Mouse (Mus musculus) limb, embryonic 11.5 days (tissue): Measurements from ENCODE around the gene Adcy9. TPM values are rescaled to one million over a fixed set of nuclear protein-coding genes. Genes with fewer than 3 reads are reported as not detected.

Source experiments
- ATAC-seq: fragments of 200-750 bp; cut with Nextera tagmentation; 2 replicates; pipeline ENCODE4 v1.8.0; 2017; ENCODE audit warnings: low read depth; ENCODE audit not compliant: insufficient number of reproducible peaks, low FRiP score, low TSS enrichment
- DNase-seq: peaks from one replicate; pipeline ENCODE4 v3.0.0-alpha.2; 2015; ENCODE audit warnings: low spot score
- H3K27ac ChIP-seq: fragments of 300-500 bp; sonication (generic); replicated peaks from 2 replicates; pipeline ENCODE4 v1.5.1; 2014; ENCODE audit warnings: low read depth, mild to moderate bottlenecking, low read length
- H3K27me3 ChIP-seq: fragments of 300-500 bp; sonication (generic); 2 replicates; pipeline ENCODE4 v1.6.1; 2014; ENCODE audit warnings: mild to moderate bottlenecking, low read length, mixed read lengths; ENCODE audit not compliant: control insufficient read depth, insufficient read depth
- H3K36me3 ChIP-seq: fragments of 300-500 bp; sonication (generic); 2 replicates; pipeline ENCODE4 v1.6.1; 2014; ENCODE audit warnings: mild to moderate bottlenecking, low read length, moderate library complexity, mixed read lengths; ENCODE audit not compliant: control insufficient read depth, insufficient read depth
- H3K4me1 ChIP-seq: fragments of 300-500 bp; sonication (generic); 2 replicates; pipeline ENCODE4 v1.6.1; 2014; ENCODE audit warnings: low read length, mixed read lengths; ENCODE audit not compliant: control insufficient read depth, insufficient read depth
- H3K4me2 ChIP-seq: fragments of 300-500 bp; sonication (generic); 2 replicates; pipeline ENCODE4 v1.6.1; 2014; ENCODE audit warnings: low read depth, mild to moderate bottlenecking, moderate library complexity; ENCODE audit not compliant: severe bottlenecking
- H3K4me3 ChIP-seq: fragments of 300-500 bp; sonication (generic); 2 replicates; pipeline ENCODE4 v1.5.1; 2014; ENCODE audit warnings: low read depth, low read length
- H3K9ac ChIP-seq: fragments of 300-500 bp; sonication (generic); 2 replicates; pipeline ENCODE4 v1.6.1; 2014; ENCODE audit warnings: mild to moderate bottlenecking, low read length
- H3K9me3 ChIP-seq: fragments of 300-500 bp; sonication (generic); 2 replicates; pipeline ENCODE4 v1.6.1; 2016; ENCODE audit warnings: low read length; ENCODE audit not compliant: control insufficient read depth
- WGBS: fragments of 180-500 bp; shearing (Covaris S2); extraction: QIAGEN DNeasy Blood & Tissue Kit; methylation state at CpG from one replicate; pipeline ENCODE4 v1.1.7; 2014; 5-methylcytosine and 5-hydroxymethylcytosine counted together
- polyA plus RNA-seq: library from polyadenylated mRNA; unstranded; fragments of >200 nt; fragmentation: Nextera tagmentation; extraction: Ambion mirVana; gene quantifications from 2 replicates; pipeline ENCODE4 v1.2.1, GENCODE M21; 2014

Gene Adcy9
- polyA plus RNA-seq, 1 experiment from 2014 or later: 0.93 TPM

DNA sequence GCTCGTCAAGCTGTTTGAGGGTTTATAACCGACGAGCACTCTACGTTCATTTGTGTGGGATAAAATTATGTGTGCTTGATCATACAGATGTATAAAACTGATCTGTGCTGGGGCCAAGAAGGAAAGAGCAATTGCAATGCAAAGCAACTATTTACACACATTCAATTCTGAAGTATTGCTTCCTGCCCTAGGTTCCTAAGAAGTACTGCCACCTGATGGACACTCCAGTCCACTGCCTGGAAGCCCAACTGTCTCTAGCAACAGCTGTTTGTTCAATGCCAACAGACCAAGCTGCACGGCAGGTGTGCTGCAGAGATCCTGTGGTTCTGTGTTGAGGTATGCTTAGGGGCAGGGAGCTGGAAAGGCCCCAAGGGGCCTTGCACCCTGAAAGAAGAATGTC is 135.0 kb downstream of the Adcy9 start:
- H3K27ac ChIP-seq: no peak overlapping the region
- no peak overlapping the region for H3K4me3 ChIP-seq
- H3K36me3 ChIP-seq: no peaks in the 10 kb centered on the region
- H3K9ac ChIP-seq: no peak overlapping the region
- no peaks in the 10 kb centered on the region for H3K27me3 ChIP-seq
- peaks cover 3% of the 10 kb centered on the region; the same call in 1 of the 2 replicates for H3K4me1 ChIP-seq
- ATAC-seq: no peak
- 77% methylated on average over 5 of the region's 5 CpGs for WGBS
- H3K9me3 ChIP-seq: no peaks in the 10 kb centered on the region
- peak; percentile 33 for DNase-seq
- no peak overlapping the region for H3K4me2 ChIP-seq

DNA sequence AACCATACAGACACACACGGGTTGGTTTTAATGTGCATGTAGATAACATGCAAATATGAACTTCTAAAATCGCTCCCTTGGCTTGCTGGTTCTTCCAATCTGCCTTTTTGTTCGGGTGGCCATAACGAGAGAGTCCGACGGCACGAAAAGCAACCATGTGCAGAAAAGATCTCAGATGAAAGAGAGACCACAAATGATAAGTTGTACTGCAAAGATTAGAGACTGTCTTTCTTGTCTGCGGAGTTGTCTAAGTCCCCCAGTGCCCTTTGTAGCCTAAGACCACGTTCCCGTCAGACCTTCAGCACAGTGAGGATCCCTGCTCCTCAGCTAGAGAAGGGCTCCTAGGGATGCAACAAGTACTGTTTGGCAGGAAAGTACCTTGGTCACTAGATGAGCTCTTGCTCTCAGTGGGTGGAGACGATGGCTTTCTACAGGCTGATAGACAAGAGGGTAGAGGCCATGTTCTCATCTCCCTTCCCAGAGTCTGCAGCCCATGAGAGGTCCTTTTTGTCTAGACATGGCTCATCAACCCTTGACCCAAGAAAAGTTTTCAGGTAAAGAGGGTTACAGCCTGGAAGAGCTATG is 136.9 kb downstream of the Adcy9 start:
- no peaks in the 10 kb centered on the region for H3K27me3 ChIP-seq
- no peaks in the 10 kb centered on the region for H3K36me3 ChIP-seq
- H3K27ac ChIP-seq: no peak overlapping the region
- H3K4me3 ChIP-seq: no peak overlapping the region
- DNase-seq (no peak), ATAC-seq (no peak)
- H3K4me1 ChIP-seq: peaks cover 3% of the 10 kb centered on the region; the same call in 1 of the 2 replicates
- H3K9me3 ChIP-seq: no peaks in the 10 kb centered on the region
- no peak overlapping the region for H3K4me2 ChIP-seq
- WGBS: 90% methylated on average over 11 of the region's 11 CpGs
- H3K9ac ChIP-seq: no peak overlapping the region

DNA sequence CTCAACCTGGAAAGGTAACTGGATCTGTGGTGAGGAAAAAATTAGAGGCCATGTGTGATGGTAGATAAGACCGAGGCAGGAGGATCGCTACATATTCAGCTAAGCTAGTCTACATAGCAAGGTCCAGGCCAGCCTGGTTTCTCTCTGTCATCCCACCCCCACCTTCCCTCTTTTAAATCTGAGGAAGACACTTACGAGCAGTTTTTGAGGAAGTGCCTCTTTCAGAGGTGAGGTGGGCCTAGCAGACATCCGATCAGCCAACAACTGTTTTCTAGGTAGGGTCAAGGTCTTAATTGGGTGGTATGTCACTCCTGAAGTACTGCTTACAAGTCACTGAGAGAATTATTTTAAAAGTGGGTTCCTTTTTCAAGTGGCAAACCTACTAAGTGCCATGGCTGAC is 138.8 kb downstream of the Adcy9 start:
- H3K27ac ChIP-seq: no peak overlapping the region
- H3K9me3 ChIP-seq: no peaks in the 10 kb centered on the region
- H3K4me3 ChIP-seq: no peak overlapping the region
- peaks cover 3% of the 10 kb centered on the region; the same call in 1 of the 2 replicates for H3K4me1 ChIP-seq
- H3K4me2 ChIP-seq: no peak overlapping the region
- H3K36me3 ChIP-seq: no peaks in the 10 kb centered on the region
- no peak for DNase-seq
- no peaks in the 10 kb centered on the region for H3K27me3 ChIP-seq
- no peak overlapping the region for H3K9ac ChIP-seq
- 84% methylated on average over 4 of the region's 4 CpGs for WGBS
- ATAC-seq: no peak

DNA sequence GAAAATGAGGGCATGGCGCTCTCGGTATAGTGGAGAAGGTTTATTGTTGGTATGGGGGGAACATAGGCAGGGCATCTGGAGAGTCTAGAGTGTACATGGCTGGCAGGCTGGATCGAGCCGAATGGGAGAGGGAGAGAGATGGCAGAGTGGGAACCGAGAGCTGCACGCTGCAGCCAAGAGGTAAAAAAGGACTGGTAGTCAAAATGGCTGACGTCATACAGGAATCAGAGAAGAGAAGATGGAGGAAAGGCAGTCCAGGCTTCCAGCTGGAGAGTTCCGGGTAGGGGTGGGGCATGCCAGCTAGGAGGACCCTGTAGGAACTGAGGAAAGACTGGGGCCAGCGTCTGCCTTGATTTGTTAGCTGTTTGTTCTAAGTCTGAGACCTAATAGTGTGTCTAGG is 139.3 kb downstream of the Adcy9 start:
- WGBS: 82% methylated on average over 9 of the region's 9 CpGs
- Histone ChIP-seq H3K9me3 (no peaks in the 10 kb centered on the region), H3K27me3 (no peaks in the 10 kb centered on the region), H3K9ac (no peak overlapping the region), H3K4me2 (no peak overlapping the region), H3K36me3 (no peaks in the 10 kb centered on the region), H3K27ac (no peak overlapping the region), H3K4me3 (no peak overlapping the region), H3K4me1 (peaks cover 3% of the 10 kb centered on the region; the same call in 1 of the 2 replicates)
- no peak for DNase-seq
- no peak for ATAC-seq

DNA sequence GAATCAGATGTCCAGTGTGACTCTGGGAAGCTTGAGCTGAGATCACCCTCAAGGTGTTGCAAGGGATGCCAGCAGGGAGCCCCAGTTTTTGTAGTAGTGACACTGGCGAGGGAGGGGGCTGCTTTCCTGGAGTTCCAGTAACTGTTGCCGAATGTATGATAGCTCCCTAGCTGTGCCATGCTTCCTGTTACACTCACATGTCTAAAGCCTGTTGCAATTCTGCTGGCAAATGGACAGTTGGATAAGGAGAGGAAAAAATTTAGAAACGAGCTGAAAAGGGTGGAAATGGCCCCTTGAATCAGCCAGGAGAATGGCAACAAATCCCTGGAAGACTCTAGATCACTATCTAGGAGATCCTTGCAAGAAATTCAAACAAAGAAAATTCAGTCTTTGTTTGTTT is 140.7 kb downstream of the Adcy9 start:
- Histone ChIP-seq H3K9me3 (no peaks in the 10 kb centered on the region), H3K4me3 (no peak overlapping the region), H3K4me2 (no peak overlapping the region), H3K36me3 (no peaks in the 10 kb centered on the region), H3K9ac (no peak overlapping the region), H3K27ac (no peak overlapping the region), H3K27me3 (no peaks in the 10 kb centered on the region), H3K4me1 (no peaks in the 10 kb centered on the region)
- WGBS: 83% methylated on average over 3 of the region's 3 CpGs
- ATAC-seq: no peak
- no peak for DNase-seq

DNA sequence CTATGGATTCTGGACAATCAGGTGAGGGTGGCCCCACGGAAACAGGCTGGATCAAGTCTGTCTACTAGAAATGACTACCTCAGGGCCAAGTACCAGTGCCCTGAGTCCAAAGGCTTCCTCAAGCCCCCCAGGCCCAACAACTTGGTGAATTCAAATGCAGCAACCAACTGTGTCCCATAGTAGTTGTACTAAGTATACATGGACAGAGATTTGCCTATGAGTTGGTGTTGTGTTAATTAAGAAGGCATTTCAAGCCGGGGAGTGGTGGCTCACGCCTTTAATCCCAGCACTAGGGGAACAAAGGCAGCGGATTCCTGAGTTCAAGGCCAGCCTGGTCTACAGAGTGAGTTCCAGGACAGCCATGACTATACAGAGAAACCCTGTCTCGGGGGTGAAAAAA is 143.7 kb downstream of the Adcy9 start:
- Histone ChIP-seq H3K4me1 (no peaks in the 10 kb centered on the region), H3K9me3 (no peaks in the 10 kb centered on the region), H3K4me3 (no peak overlapping the region), H3K36me3 (no peaks in the 10 kb centered on the region), H3K27me3 (no peaks in the 10 kb centered on the region), H3K9ac (no peak overlapping the region), H3K4me2 (no peak overlapping the region), H3K27ac (no peak overlapping the region)
- 83% methylated on average over 5 of the region's 5 CpGs for WGBS
- ATAC-seq: no peak
- DNase-seq: no peak

DNA sequence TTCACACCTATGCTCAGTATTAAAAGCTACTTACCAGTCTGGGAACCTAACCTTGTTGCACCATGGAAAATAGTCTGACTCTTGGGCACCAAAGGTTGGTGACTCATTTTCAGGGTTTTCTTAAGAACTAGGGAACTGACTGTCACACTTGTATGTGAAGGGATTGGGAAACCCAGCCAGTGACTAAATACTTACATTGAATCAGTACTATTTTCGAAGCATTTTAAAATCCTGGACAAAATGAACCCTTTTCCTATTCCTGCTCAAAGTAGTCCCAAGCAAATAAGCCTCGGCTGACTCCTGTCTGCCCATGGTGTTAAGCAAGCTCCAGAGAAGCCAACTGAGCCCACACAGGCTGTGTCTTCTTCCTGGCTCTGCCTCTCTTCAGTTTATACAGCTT is 144.1 kb downstream of the Adcy9 start:
- Histone ChIP-seq H3K9me3 (no peaks in the 10 kb centered on the region), H3K27ac (no peak overlapping the region), H3K27me3 (no peaks in the 10 kb centered on the region), H3K4me3 (no peak overlapping the region), H3K4me2 (no peak overlapping the region), H3K4me1 (no peaks in the 10 kb centered on the region), H3K36me3 (no peaks in the 10 kb centered on the region), H3K9ac (no peak overlapping the region)
- WGBS: 79% methylated on average over 2 of the region's 2 CpGs
- ATAC-seq (no peak), DNase-seq (no peak)

DNA sequence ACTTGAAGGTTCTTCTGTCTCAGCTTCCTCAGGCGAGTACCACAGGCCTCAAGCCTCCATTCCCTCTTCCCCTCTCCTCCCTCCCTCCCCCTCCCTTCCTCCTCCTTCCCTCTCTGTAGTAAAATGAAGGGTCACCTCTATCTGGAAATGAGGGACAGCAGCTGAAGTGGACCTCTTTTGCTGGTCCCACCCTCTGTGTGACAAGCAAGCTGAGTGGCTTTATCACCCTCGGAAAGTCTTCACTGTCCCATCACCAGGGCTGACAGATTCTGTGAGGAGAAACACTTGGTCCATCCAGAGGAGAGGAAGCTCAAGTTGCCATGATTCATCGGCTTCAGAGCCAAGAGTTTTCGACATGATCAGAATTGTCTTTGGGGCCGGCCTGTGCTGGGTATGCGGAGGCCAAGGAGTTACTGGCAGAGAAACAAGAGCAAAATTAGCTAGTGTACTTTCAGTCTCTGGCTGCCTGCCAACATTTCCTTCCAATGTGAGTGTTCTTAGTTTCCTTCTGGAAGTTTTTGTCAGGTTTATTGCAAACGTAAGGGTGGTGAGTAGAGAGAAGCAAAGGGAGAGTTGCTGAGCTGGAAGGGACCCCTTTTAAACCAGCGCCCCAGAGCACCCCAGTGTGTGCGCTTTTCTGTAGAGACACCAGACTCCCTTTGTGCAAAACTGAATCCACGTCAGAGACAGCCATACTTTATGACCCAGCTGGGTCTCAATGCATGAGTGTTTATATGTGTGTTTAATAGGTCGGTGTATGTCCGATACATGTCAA is 146.4 kb downstream of the Adcy9 start:
- WGBS: 77% methylated on average over 12 of the region's 12 CpGs
- Histone ChIP-seq H3K27ac (no peak overlapping the region), H3K4me2 (no peak overlapping the region), H3K27me3 (no peaks in the 10 kb centered on the region), H3K36me3 (no peaks in the 10 kb centered on the region), H3K4me3 (no peak overlapping the region), H3K4me1 (no peaks in the 10 kb centered on the region), H3K9me3 (no peaks in the 10 kb centered on the region), H3K9ac (no peak overlapping the region)
- DNase-seq: no peak
- no peak for ATAC-seq
